Mouse (Mus musculus) heart, embryonic 15.5 days (tissue): ENCODE results near the gene Gm9780. TPM values are rescaled to one million over a fixed set of nuclear protein-coding genes. Genes with fewer than 3 reads are reported as not detected.
"Not testable (repeated sequence)": the region's sequence is repeated elsewhere in the genome, so short reads cannot be mapped to it uniquely, and the experiment has no call there.

ENCODE experiments used
- ATAC-seq: fragments of 200-750 bp; cut with Nextera tagmentation; replicated peaks from 2 replicates; pipeline ENCODE4 v1.8.0; 2017; ENCODE audit warnings: low read depth, moderate TSS enrichment; ENCODE audit not compliant: insufficient number of reproducible peaks, insufficient read depth, low FRiP score
- H3K27ac ChIP-seq: fragments of 300-500 bp; sonication (generic); 2 replicates; pipeline ENCODE4 v1.5.1; 2015; ENCODE audit warnings: mild to moderate bottlenecking, inconsistent platforms
- H3K27me3 ChIP-seq: fragments of 300-500 bp; sonication (generic); 2 replicates; pipeline ENCODE4 v1.6.1; 2015; ENCODE audit warnings: inconsistent platforms
- H3K36me3 ChIP-seq: fragments of 300-500 bp; sonication (generic); 2 replicates; pipeline ENCODE4 v1.6.1; 2015; ENCODE audit warnings: mild to moderate bottlenecking, inconsistent platforms
- H3K4me1 ChIP-seq: fragments of 300-500 bp; sonication (generic); replicated peaks from 2 replicates; pipeline ENCODE4 v1.6.1; 2015; ENCODE audit warnings: inconsistent platforms
- H3K4me2 ChIP-seq: fragments of 300-500 bp; sonication (generic); 2 replicates; pipeline ENCODE4 v1.6.1; 2015; ENCODE audit warnings: inconsistent platforms, mild to moderate bottlenecking, moderate library complexity
- H3K4me3 ChIP-seq: fragments of 300-500 bp; sonication (generic); 2 replicates; pipeline ENCODE4 v1.5.1; 2015; ENCODE audit warnings: mild to moderate bottlenecking, inconsistent platforms
- H3K9ac ChIP-seq: fragments of 300-500 bp; sonication (generic); 2 replicates; pipeline ENCODE4 v1.6.1; 2015; ENCODE audit warnings: mild to moderate bottlenecking, inconsistent platforms
- H3K9me3 ChIP-seq: fragments of 300-500 bp; sonication (generic); replicated peaks from 2 replicates; pipeline ENCODE4 v1.6.1; 2016; ENCODE audit warnings: inconsistent platforms
- WGBS: fragments of 180-500 bp; shearing (Covaris S2); methylation state at CpG from one replicate; pipeline ENCODE4 v1.1.7; 2015; ENCODE audit warnings: mixed read lengths; 5-methylcytosine and 5-hydroxymethylcytosine counted together
- polyA plus RNA-seq: library from polyadenylated mRNA; unstranded; fragments of >200 nt; fragmentation: Nextera tagmentation; extraction: Ambion mirVana; gene quantifications from 2 replicates; pipeline ENCODE4 v1.2.1, GENCODE M21; 2015

Gene Gm9780
- polyA plus RNA-seq, 1 experiment from 2014 or later, result 17.0 TPM

DNA sequence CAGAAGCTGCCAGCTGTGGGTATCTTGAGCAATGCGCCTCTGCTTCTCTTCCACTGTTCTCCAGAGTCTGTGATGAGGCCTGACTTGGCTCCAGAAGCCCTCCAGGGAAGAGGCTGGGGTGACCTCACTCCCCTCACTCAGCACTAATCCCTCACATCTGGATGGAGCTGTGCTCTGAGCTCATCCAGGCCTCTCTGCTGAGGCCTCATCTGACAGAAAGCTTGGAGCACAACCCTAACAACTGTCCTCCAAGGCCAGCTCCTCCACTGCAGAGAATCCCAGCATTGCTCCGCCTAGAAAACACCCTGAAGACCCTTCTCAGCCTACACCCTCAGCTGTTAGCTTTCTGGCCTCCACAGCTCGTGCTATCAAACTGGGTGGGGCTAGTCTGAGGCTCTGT lies 8.1 kb downstream of the Gm9780 start:
- not testable (repeated sequence) for H3K4me1 ChIP-seq, H3K9ac ChIP-seq, H3K36me3 ChIP-seq, H3K9me3 ChIP-seq, H3K27me3 ChIP-seq, H3K4me3 ChIP-seq, H3K27ac ChIP-seq, H3K4me2 ChIP-seq
- WGBS, result no CpG with 5 or more reads among the region's 3 CpGs
- peak; percentile 55; the same call in 1 of the 2 replicates for ATAC-seq

DNA sequence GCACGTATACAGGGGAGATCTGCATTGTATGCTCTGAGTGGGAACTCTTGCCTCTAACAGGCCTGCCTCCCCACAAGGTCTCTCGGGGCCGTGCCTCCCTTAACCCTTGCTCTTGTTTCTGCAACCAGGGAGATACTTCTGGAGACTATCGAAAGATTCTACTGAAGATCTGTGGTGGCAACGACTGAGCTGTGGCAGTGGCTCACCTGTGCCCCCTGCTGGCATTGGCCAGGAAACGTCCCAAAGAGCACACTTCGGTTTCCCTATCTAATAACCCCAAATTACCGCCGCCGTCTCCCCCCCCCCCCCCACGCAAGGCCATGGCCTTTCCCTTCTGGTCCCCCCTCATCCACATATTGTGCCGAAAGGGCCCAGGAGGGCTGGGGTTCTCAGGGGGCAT lies 16.9 kb downstream of the Gm9780 start:
- not testable (repeated sequence) for ATAC-seq, H3K27me3 ChIP-seq, H3K4me3 ChIP-seq, H3K4me1 ChIP-seq, H3K9ac ChIP-seq, H3K9me3 ChIP-seq, H3K36me3 ChIP-seq, H3K27ac ChIP-seq, H3K4me2 ChIP-seq
- no CpG with 5 or more reads among the region's 12 CpGs for WGBS

- not testable (repeated sequence) for H3K27ac ChIP-seq, H3K9me3 ChIP-seq, H3K4me3 ChIP-seq, H3K27me3 ChIP-seq, H3K4me2 ChIP-seq, H3K4me1 ChIP-seq, H3K9ac ChIP-seq, H3K36me3 ChIP-seq
- no CpG with 5 or more reads among the region's 6 CpGs for WGBS
- ATAC-seq, result peak; percentile 47; the same call in 1 of the 2 replicates
Observed at GRCm38 (mm10) chr14:26022831-26023230, 19.7 kb downstream of the Gm9780 start.

- not testable (repeated sequence) for H3K4me2 ChIP-seq, H3K27me3 ChIP-seq, H3K36me3 ChIP-seq, H3K27ac ChIP-seq, H3K4me3 ChIP-seq, ATAC-seq, H3K9me3 ChIP-seq, H3K9ac ChIP-seq, H3K4me1 ChIP-seq
- WGBS, result no CpG with 5 or more reads among the region's 9 CpGs
Observed at GRCm38 (mm10) chr14:26021555-26021954, 21.0 kb downstream of the Gm9780 start.

DNA sequence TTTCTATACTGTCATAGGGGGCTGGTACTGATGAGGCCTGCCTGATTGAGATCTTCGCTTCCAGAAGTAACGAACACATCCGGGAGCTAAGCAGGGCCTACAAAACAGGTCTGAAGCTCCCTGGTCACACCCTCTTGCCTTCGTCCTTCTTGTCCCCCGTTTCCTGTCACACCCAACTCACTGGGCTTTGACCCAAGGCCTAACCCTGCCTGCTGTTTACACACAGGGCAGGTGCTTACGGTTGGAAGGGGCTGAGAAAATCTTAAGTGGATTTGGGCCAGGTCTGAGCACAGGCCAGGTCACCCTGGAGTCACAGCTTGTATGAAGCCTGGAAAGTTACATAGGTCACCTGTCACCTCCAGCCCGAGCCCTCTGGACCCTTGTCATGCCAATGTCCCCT lies 26.1 kb downstream of the Gm9780 start:
- not testable (repeated sequence) for H3K36me3 ChIP-seq, H3K9me3 ChIP-seq, H3K4me1 ChIP-seq, H3K27ac ChIP-seq, H3K4me3 ChIP-seq, H3K4me2 ChIP-seq, H3K9ac ChIP-seq, ATAC-seq, H3K27me3 ChIP-seq
- no CpG with 5 or more reads among the region's 7 CpGs for WGBS

GRCm38 (mm10) chr14:26007462-26007861 lies 35.0 kb downstream of the Gm9780 start:
- not testable (repeated sequence) for H3K9ac ChIP-seq, H3K4me2 ChIP-seq, H3K4me1 ChIP-seq, H3K36me3 ChIP-seq, H3K27ac ChIP-seq, H3K9me3 ChIP-seq, H3K4me3 ChIP-seq, H3K27me3 ChIP-seq, ATAC-seq
- WGBS, result no CpG with 5 or more reads among the region's 2 CpGs

- WGBS, result 43% methylated on average over 4 of the region's 9 CpGs
- ATAC-seq, H3K27ac ChIP-seq: not testable (repeated sequence)
Observed at GRCm38 (mm10) chr14:25981880-25982279, 60.6 kb downstream of the Gm9780 start.

GRCm38 (mm10) chr14:25979242-25979941 lies 63.1 kb downstream of the Gm9780 start:
- H3K4me2 ChIP-seq, result peak overlapping the region; percentile 55
- H3K27me3 ChIP-seq, H3K4me1 ChIP-seq, H3K36me3 ChIP-seq, H3K9me3 ChIP-seq, ATAC-seq: not testable (repeated sequence)
- peak overlapping the region; percentile 41; the same call in 1 of the 2 replicates for H3K9ac ChIP-seq
- H3K27ac ChIP-seq, result peak overlapping the region; percentile 72
- peak overlapping the region; percentile 38 for H3K4me3 ChIP-seq
- WGBS, result 3% methylated on average over 7 of the region's 13 CpGs

More at GRCm38 (mm10) chr14:25981880-25982279, 60.6 kb downstream of the Gm9780 start:
- not testable (repeated sequence) for H3K9me3 ChIP-seq, H3K27me3 ChIP-seq, H3K9ac ChIP-seq, H3K4me1 ChIP-seq, H3K36me3 ChIP-seq, H3K4me2 ChIP-seq, H3K4me3 ChIP-seq

- Histone ChIP-seq H3K4me2 (peak within 1 kb of the TSS; percentile 55), H3K9ac (peak within 1 kb of the TSS; percentile 41; the same call in 1 of the 2 replicates), H3K27ac (peak within 1 kb of the TSS; percentile 72), H3K4me3 (peak within 1 kb of the TSS; percentile 38)
- H3K4me1 ChIP-seq, H3K36me3 ChIP-seq, H3K9me3 ChIP-seq, H3K27me3 ChIP-seq: not testable (repeated sequence)
- no CpG with 5 or more reads among the region's 25 CpGs for WGBS
- ATAC-seq, result peak; percentile 80
Observed at GRCm38 (mm10) chr14:25978371-25979241, 63.9 kb downstream of the Gm9780 start, which contains the start of gene Duxbl1. Gene Duxbl1, plus strand, starts transcription at chr14:25978577.
